ENCODE assay signal across 13 mouse cellular contexts in the genomic region with DNA sequence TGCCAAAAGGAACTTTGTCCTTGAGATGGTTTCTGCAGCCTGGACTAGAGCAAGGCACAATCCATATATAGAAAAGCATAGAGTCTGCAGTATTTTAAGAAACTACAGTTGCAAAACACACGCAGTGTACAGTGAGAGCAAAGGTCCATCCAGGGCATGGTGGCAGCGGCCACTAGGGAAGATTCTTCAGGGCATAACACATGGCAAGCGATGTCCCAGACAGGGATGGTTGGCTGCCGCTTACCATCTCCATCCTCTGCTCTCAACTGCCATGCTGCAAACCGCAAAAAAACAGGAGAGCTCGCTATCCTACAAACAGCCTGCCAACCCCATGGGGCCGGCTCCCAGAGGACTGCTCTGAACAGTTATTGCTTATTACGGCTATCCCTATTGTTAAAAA.
DNase-seq lines count a peak whose midpoint lies in the region; ATAC-seq lines count a peak whose summit lies in the region.
"Had no signal": no experiment of that assay in that cellular context is flagged by ENCODE, and none has a peak within 500 bp of the region (broad histone marks: within the 10 kb centered on the region; RNA-seq: fewer than 3 reads in every experiment).

No protein-coding gene starts in this region.

- H3K4me1 ChIP-seq in kidney, embryonic 15.5 days: peaks cover 6% of the 10 kb centered on the region
- peaks cover 13% of the 10 kb centered on the region; the same call in 1 of the 2 replicates for H3K4me1 ChIP-seq in kidney, embryonic 16.5 days (ENCODE audit: insufficient read depth, low read length)
- peaks cover 12% of the 10 kb centered on the region; the same call in 1 of the 2 replicates for H3K4me1 ChIP-seq in embryonic facial prominence, embryonic 15.5 days
- H3K4me1 ChIP-seq in heart, embryonic 11.5 days (ENCODE audit: control insufficient read depth, insufficient read depth, low read length): peaks cover 21% of the 10 kb centered on the region
- peaks cover 12% of the 10 kb centered on the region for H3K4me1 ChIP-seq in liver, embryonic 12.5 days

- ATAC-seq in kidney, embryonic 15.5 days (replicated peaks; ENCODE audit: low FRiP score): no peak
- ATAC-seq in kidney, embryonic 16.5 days (ENCODE audit: low FRiP score, low TSS enrichment): no peak
- no peak for ATAC-seq in embryonic facial prominence, embryonic 15.5 days (ENCODE audit: insufficient number of reproducible peaks, low FRiP score, low TSS enrichment, low read depth)
- ATAC-seq in heart, embryonic 11.5 days (replicated peaks; ENCODE audit: insufficient number of reproducible peaks, low FRiP score, low TSS enrichment): no peak
- no peak for ATAC-seq in liver, embryonic 12.5 days
- ATAC-seq: liver, postnatal 0 days had no signal

- WGBS in kidney, embryonic 15.5 days: 66% methylated on average over 8 of the region's 8 CpGs
- 76% methylated on average over 8 of the region's 8 CpGs for WGBS in kidney, embryonic 16.5 days
- 62% methylated on average over 8 of the region's 8 CpGs for WGBS in embryonic facial prominence, embryonic 15.5 days
- WGBS in heart, embryonic 11.5 days (ENCODE audit: insufficient replicate concordance): 60% methylated on average over 8 of the region's 8 CpGs
- 77% methylated on average over 8 of the region's 8 CpGs for WGBS in liver, embryonic 12.5 days (ENCODE audit: insufficient replicate concordance)

- no peaks in the 10 kb centered on the region for H3K27me3 ChIP-seq in kidney, embryonic 15.5 days
- no peaks in the 10 kb centered on the region for H3K27me3 ChIP-seq in kidney, embryonic 16.5 days (ENCODE audit: insufficient read depth, low read length)
- H3K27me3 ChIP-seq in embryonic facial prominence, embryonic 15.5 days: no peaks in the 10 kb centered on the region
- no peaks in the 10 kb centered on the region for H3K27me3 ChIP-seq in heart, embryonic 11.5 days (ENCODE audit: control insufficient read depth, insufficient read depth, low read length)
- no peaks in the 10 kb centered on the region for H3K27me3 ChIP-seq in liver, embryonic 12.5 days (replicated peaks)
- H3K27me3 ChIP-seq: CH12.LX had no signal

- DNase-seq in skeletal muscle tissue, adult 2 months (ENCODE audit: low read depth, low spot score): peak; percentile 80
- no peak for DNase-seq in left cerebral cortex, postnatal 36 days (ENCODE audit: low spot score in 2 of 2)
- DNase-seq: cerebellum, adult 9-10 months; liver, postnatal 0 days; thymus, postnatal 4 days had no signal

- H3K4me3 ChIP-seq in kidney, embryonic 15.5 days (replicated peaks): no peak overlapping the region
- H3K4me3 ChIP-seq in kidney, embryonic 16.5 days (ENCODE audit: low read length): no peak overlapping the region
- no peak overlapping the region for H3K4me3 ChIP-seq in embryonic facial prominence, embryonic 15.5 days (replicated peaks)
- no peak overlapping the region for H3K4me3 ChIP-seq in heart, embryonic 11.5 days (ENCODE audit: low read depth, low read length)
- H3K4me3 ChIP-seq in liver, embryonic 12.5 days: no peak overlapping the region
- H3K4me3 ChIP-seq: layer of hippocampus, adult 2 months; limb, embryonic 10.5 days had no signal

- H3K9me3 ChIP-seq in kidney, embryonic 15.5 days (replicated peaks): no peaks in the 10 kb centered on the region
- no peaks in the 10 kb centered on the region for H3K9me3 ChIP-seq in kidney, embryonic 16.5 days (ENCODE audit: low read length)
- H3K9me3 ChIP-seq in embryonic facial prominence, embryonic 15.5 days (replicated peaks): no peaks in the 10 kb centered on the region
- no peaks in the 10 kb centered on the region for H3K9me3 ChIP-seq in heart, embryonic 11.5 days (replicated peaks; ENCODE audit: control insufficient read depth, low read length)
- no peaks in the 10 kb centered on the region for H3K9me3 ChIP-seq in liver, embryonic 12.5 days (replicated peaks)
- H3K9me3 ChIP-seq: limb, embryonic 10.5 days had no signal

- no peak overlapping the region for H3K4me2 ChIP-seq in kidney, embryonic 15.5 days
- no peak overlapping the region for H3K4me2 ChIP-seq in kidney, embryonic 16.5 days (replicated peaks; ENCODE audit: low read depth, low read length)
- H3K4me2 ChIP-seq in embryonic facial prominence, embryonic 15.5 days (replicated peaks): no peak overlapping the region
- H3K4me2 ChIP-seq in heart, embryonic 11.5 days: no peak overlapping the region
- no peak overlapping the region for H3K4me2 ChIP-seq in liver, embryonic 12.5 days

- no peaks in the 10 kb centered on the region for H3K36me3 ChIP-seq in kidney, embryonic 15.5 days
- H3K36me3 ChIP-seq in kidney, embryonic 16.5 days (ENCODE audit: insufficient read depth, low read length): peaks cover 4% of the 10 kb centered on the region; the same call in 1 of the 2 replicates
- no peaks in the 10 kb centered on the region for H3K36me3 ChIP-seq in embryonic facial prominence, embryonic 15.5 days
- no peaks in the 10 kb centered on the region for H3K36me3 ChIP-seq in heart, embryonic 11.5 days (ENCODE audit: control insufficient read depth, insufficient read depth, low read length)
- 0 out of 2 replicates have a peak, but pooled peaks cover 3% of the 10 kb centered on the region for H3K36me3 ChIP-seq in liver, embryonic 12.5 days
- H3K36me3 ChIP-seq: limb, embryonic 10.5 days had no signal

- H3K27ac ChIP-seq in kidney, embryonic 15.5 days: 0 out of 2 replicates have a peak overlapping the region, but pooled peaks have one; percentile 32
- H3K27ac ChIP-seq in kidney, embryonic 16.5 days (ENCODE audit: low read length): no peak overlapping the region
- peak overlapping the region; percentile 51; the same call in 1 of the 2 replicates for H3K27ac ChIP-seq in embryonic facial prominence, embryonic 15.5 days (replicated peaks)
- H3K27ac ChIP-seq in heart, embryonic 11.5 days (ENCODE audit: low read depth, low read length): peak overlapping the region; percentile 30; the same call in 1 of the 2 replicates
- H3K27ac ChIP-seq in liver, embryonic 12.5 days: no peak overlapping the region
- H3K27ac ChIP-seq: layer of hippocampus, adult 2 months had no signal

- H3K9ac ChIP-seq in kidney, embryonic 15.5 days: no peak overlapping the region
- H3K9ac ChIP-seq in kidney, embryonic 16.5 days (replicated peaks; ENCODE audit: low read length): no peak overlapping the region
- H3K9ac ChIP-seq in embryonic facial prominence, embryonic 15.5 days: no peak overlapping the region
- 0 out of 2 replicates have a peak overlapping the region, but pooled peaks have one; percentile 30 for H3K9ac ChIP-seq in heart, embryonic 11.5 days (ENCODE audit: low read depth, low read length)
- no peak overlapping the region for H3K9ac ChIP-seq in liver, embryonic 12.5 days
- H3K9ac ChIP-seq: liver, postnatal 0 days had no signal

- intact Hi-C loops in left cerebral cortex, postnatal 36 days (cut with DNase I): loop anchor here (5.0 kb wide), 1 partner anchor 36 kb away; no protein-coding TSS in a partner anchor

Comparison
In these comparisons a context has a peak if more than half of its experiments do, and no peak if none do; other contexts are left out.
1. H3K27ac ChIP-seq: peak in kidney, embryonic 15.5 days (single experiment), embryonic facial prominence, embryonic 15.5 days (single experiment) and heart, embryonic 11.5 days (single experiment); none in kidney, embryonic 16.5 days (single experiment) and liver, embryonic 12.5 days (single experiment).